Mouse (Mus musculus): ENCODE data around the gene Daw1. TPM values are rescaled to one million over a fixed set of nuclear protein-coding genes. Genes with fewer than 3 reads are reported as not detected.

Daw1 gene
- not detected in 2 replicates for polyA plus RNA-seq (2014; fragmentation: Nextera tagmentation; extraction: Ambion mirVana)

DNA sequence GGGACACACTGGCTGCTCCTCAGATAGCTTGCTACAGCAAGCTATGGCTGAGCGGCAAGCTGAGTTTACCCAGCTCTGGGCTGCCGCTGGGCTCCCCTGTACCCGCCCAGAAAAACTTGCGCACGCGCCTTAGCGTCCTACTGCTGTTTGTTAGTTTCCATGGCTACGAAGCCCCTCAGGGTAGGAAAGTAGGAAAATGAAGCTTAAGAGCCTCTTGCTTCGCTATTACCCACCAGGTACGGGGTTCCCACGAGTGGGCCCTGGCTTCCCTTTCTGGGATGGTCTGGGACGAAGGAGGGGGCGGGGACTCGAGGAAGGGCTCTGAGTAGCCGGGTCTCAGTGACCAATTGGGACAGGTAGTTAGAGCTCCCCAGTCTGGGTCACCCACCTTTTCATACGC lies at the start of gene Daw1:
Daw1 (plus strand) TSS at position 150 of the 400 bp plus-strand sequence.
- ATAC-seq (replicated peaks; ENCODE audit: insufficient number of reproducible peaks, low FRiP score, low TSS enrichment, low read depth): peak; percentile 96
- Histone ChIP-seq H3K27ac (replicated peaks; ENCODE audit: low read depth, low read length) (no peak within 1 kb of the TSS), H3K27me3 (ENCODE audit: control insufficient read depth, insufficient read depth, low read length) (no peaks in the 10 kb centered on the region), H3K9ac (replicated peaks; ENCODE audit: low read length) (peak within 1 kb of the TSS; percentile 55), H3K4me1 (ENCODE audit: control insufficient read depth, insufficient read depth, low read length) (no peaks in the 10 kb centered on the region), H3K4me2 (ENCODE audit: low read depth, low read length) (peak within 1 kb of the TSS; percentile 53), H3K4me3 (ENCODE audit: low read depth, low read length) (peak within 1 kb of the TSS; percentile 44), H3K36me3 (replicated peaks; ENCODE audit: control insufficient read depth, insufficient read depth, low read depth, low read length) (no peaks in the 10 kb centered on the region), H3K9me3 (replicated peaks; ENCODE audit: control insufficient read depth, low read length) (no peaks in the 10 kb centered on the region)
- DNase-seq (ENCODE audit: low spot score): peak; percentile 94
- 1% methylated on average over 16 of the region's 16 CpGs for WGBS

DNA sequence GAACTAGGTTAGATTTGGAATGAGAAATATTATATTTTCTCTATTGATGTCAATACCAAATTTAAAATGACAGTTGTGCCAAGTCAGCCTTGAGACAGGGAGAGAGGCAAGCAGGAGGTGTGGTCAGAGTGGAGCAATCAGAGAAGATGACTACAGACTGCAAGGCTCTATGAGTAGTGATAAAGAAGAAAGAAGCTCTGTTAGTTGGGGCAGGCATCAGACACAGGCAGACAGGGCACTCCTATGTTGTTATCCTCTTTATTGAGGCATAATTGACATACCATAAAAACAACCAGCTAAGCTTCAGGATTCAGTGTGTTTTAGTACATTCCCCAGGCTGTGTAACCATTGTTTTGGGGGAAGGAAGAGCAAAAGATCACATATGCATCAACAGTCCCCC lies 48.6 kb upstream of the Daw1 start:
- no peaks in the 10 kb centered on the region for H3K9me3 ChIP-seq (replicated peaks; ENCODE audit: control insufficient read depth, low read length)
- H3K4me2 ChIP-seq (ENCODE audit: low read depth, low read length): no peak overlapping the region
- no peak overlapping the region for H3K4me3 ChIP-seq (ENCODE audit: low read depth, low read length)
- DNase-seq (ENCODE audit: low spot score) (no peak), ATAC-seq (replicated peaks; ENCODE audit: insufficient number of reproducible peaks, low FRiP score, low TSS enrichment, low read depth) (no peak)
- no peaks in the 10 kb centered on the region for H3K36me3 ChIP-seq (replicated peaks; ENCODE audit: control insufficient read depth, insufficient read depth, low read depth, low read length)
- H3K9ac ChIP-seq (replicated peaks; ENCODE audit: low read length): no peak overlapping the region
- H3K4me1 ChIP-seq (ENCODE audit: control insufficient read depth, insufficient read depth, low read length): no peaks in the 10 kb centered on the region
- H3K27me3 ChIP-seq (ENCODE audit: control insufficient read depth, insufficient read depth, low read length): no peaks in the 10 kb centered on the region
- H3K27ac ChIP-seq (replicated peaks; ENCODE audit: low read depth, low read length): no peak overlapping the region

DNA sequence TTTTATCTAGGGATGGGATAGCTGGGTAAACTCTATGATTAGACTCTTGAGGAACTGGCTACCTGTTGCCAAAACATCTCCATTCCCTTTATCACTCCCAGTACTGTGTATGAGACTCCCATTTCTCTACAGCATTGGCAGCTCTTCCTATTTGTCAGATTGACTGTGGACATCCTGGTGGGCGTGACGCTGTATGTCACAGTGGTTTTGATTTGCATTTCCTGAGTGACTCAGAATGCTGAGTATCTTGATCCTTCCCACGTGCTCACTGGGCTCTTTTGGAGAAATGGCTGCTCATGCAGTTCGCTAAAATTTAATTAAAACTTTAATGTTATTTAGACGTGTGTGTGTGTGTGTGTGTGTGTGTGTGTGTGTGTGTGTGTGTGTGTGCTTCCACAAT lies 47.8 kb upstream of the Daw1 start:
- Histone ChIP-seq H3K9me3 (replicated peaks; ENCODE audit: control insufficient read depth, low read length) (no peaks in the 10 kb centered on the region), H3K4me3 (ENCODE audit: low read depth, low read length) (no peak overlapping the region), H3K27me3 (ENCODE audit: control insufficient read depth, insufficient read depth, low read length) (no peaks in the 10 kb centered on the region), H3K4me1 (ENCODE audit: control insufficient read depth, insufficient read depth, low read length) (no peaks in the 10 kb centered on the region), H3K9ac (replicated peaks; ENCODE audit: low read length) (no peak overlapping the region), H3K36me3 (replicated peaks; ENCODE audit: control insufficient read depth, insufficient read depth, low read depth, low read length) (no peaks in the 10 kb centered on the region), H3K4me2 (ENCODE audit: low read depth, low read length) (no peak overlapping the region), H3K27ac (replicated peaks; ENCODE audit: low read depth, low read length) (no peak overlapping the region)
- WGBS: 79% methylated on average over 5 of the region's 5 CpGs
- DNase-seq (ENCODE audit: low spot score): no peak
- ATAC-seq (replicated peaks; ENCODE audit: insufficient number of reproducible peaks, low FRiP score, low TSS enrichment, low read depth): no peak

DNA sequence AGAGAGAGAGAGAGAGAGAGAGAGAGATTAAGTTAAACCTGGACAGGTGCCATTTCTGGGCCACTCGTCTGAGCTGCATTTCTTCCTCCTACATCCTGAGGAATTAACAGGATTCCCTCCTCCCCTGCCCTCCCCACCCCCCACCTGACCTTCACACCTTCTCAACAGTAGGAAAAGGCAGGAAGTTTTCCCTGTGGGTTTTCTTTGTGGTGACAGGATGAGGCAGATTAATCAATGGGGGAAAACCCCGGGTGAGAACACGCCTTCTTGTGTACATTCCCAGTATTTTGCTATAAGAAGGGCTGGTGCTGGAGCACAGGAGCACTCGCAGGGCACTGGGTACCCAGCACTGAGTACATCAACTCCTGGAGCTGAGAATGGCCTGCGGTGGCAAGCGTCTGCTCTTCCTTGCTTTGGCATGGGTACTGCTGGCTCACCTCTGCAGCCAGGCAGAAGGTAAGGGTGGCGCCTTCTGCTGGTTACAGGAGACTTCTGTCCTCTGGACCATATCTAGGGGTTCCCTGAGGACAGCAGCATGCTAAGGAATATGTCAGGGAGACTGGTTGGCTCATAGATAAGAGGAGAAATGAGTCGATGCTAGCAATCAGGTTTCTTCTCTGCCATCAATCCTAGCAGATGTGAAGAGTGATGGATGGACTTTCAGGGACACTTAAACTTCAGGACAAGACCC lies 43.0 kb upstream of the Daw1 start, which contains the start of gene Ccl20:
Ccl20 (plus strand) TSS at position 320 of the 691 bp plus-strand sequence.
- Histone ChIP-seq H3K27ac (replicated peaks; ENCODE audit: low read depth, low read length) (no peak within 1 kb of the TSS), H3K36me3 (replicated peaks; ENCODE audit: control insufficient read depth, insufficient read depth, low read depth, low read length) (no peaks in the 10 kb centered on the region), H3K9ac (replicated peaks; ENCODE audit: low read length) (no peak within 1 kb of the TSS), H3K4me3 (ENCODE audit: low read depth, low read length) (no peak within 1 kb of the TSS), H3K4me2 (ENCODE audit: low read depth, low read length) (no peak within 1 kb of the TSS), H3K4me1 (ENCODE audit: control insufficient read depth, insufficient read depth, low read length) (no peaks in the 10 kb centered on the region), H3K27me3 (ENCODE audit: control insufficient read depth, insufficient read depth, low read length) (no peaks in the 10 kb centered on the region), H3K9me3 (replicated peaks; ENCODE audit: control insufficient read depth, low read length) (no peaks in the 10 kb centered on the region)
- ATAC-seq (replicated peaks; ENCODE audit: insufficient number of reproducible peaks, low FRiP score, low TSS enrichment, low read depth): no peak
- 52% methylated on average over 8 of the region's 8 CpGs for WGBS
- DNase-seq (ENCODE audit: low spot score): no peak

DNA sequence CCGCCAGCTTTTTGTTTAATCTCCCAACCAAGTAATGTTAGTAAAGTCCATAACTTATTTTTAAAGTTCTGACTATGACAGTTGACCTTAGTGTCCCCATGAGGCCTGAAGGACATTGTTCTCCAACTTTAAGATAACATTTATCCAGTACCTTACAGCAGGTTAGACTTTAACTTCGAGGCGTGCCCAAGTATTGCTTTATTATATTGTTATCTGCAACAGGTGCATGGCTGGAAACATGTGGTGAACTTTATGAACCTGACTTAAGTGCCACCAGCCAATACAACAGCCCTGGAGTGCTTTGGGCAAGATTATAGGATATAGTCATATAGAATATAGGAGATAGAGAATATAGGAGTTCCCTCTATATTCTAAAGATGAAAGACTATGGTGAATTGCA lies 42.3 kb upstream of the Daw1 start:
- no peaks in the 10 kb centered on the region for H3K36me3 ChIP-seq (replicated peaks; ENCODE audit: control insufficient read depth, insufficient read depth, low read depth, low read length)
- no peak for ATAC-seq (replicated peaks; ENCODE audit: insufficient number of reproducible peaks, low FRiP score, low TSS enrichment, low read depth)
- no peak for DNase-seq (ENCODE audit: low spot score)
- H3K27ac ChIP-seq (replicated peaks; ENCODE audit: low read depth, low read length): no peak overlapping the region
- H3K4me3 ChIP-seq (ENCODE audit: low read depth, low read length): no peak overlapping the region
- no peak overlapping the region for H3K4me2 ChIP-seq (ENCODE audit: low read depth, low read length)
- 89% methylated on average over 3 of the region's 3 CpGs for WGBS
- H3K9me3 ChIP-seq (replicated peaks; ENCODE audit: control insufficient read depth, low read length): no peaks in the 10 kb centered on the region
- no peaks in the 10 kb centered on the region for H3K27me3 ChIP-seq (ENCODE audit: control insufficient read depth, insufficient read depth, low read length)
- no peak overlapping the region for H3K9ac ChIP-seq (replicated peaks; ENCODE audit: low read length)
- no peaks in the 10 kb centered on the region for H3K4me1 ChIP-seq (ENCODE audit: control insufficient read depth, insufficient read depth, low read length)

DNA sequence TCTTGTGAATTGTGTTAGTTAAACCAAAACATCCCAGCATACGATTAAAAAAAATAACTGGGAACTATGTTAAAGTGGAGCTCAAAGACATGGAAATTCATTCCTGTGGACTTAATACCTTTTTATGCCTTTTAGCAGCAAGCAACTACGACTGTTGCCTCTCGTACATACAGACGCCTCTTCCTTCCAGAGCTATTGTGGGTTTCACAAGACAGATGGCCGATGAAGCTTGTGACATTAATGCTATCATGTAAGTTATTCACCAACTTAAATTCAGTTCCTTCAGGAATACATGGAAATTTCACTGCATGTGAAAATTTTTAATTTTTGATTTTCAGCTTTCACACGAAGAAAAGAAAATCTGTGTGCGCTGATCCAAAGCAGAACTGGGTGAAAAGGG lies 41.9 kb upstream of the Daw1 start:
- Histone ChIP-seq H3K4me1 (ENCODE audit: control insufficient read depth, insufficient read depth, low read length) (no peaks in the 10 kb centered on the region), H3K27ac (replicated peaks; ENCODE audit: low read depth, low read length) (no peak overlapping the region), H3K36me3 (replicated peaks; ENCODE audit: control insufficient read depth, insufficient read depth, low read depth, low read length) (no peaks in the 10 kb centered on the region), H3K27me3 (ENCODE audit: control insufficient read depth, insufficient read depth, low read length) (no peaks in the 10 kb centered on the region), H3K9ac (replicated peaks; ENCODE audit: low read length) (no peak overlapping the region), H3K9me3 (replicated peaks; ENCODE audit: control insufficient read depth, low read length) (no peaks in the 10 kb centered on the region), H3K4me3 (ENCODE audit: low read depth, low read length) (no peak overlapping the region), H3K4me2 (ENCODE audit: low read depth, low read length) (no peak overlapping the region)
- 88% methylated on average over 7 of the region's 7 CpGs for WGBS
- DNase-seq (ENCODE audit: low spot score) (no peak), ATAC-seq (replicated peaks; ENCODE audit: insufficient number of reproducible peaks, low FRiP score, low TSS enrichment, low read depth) (no peak)

DNA sequence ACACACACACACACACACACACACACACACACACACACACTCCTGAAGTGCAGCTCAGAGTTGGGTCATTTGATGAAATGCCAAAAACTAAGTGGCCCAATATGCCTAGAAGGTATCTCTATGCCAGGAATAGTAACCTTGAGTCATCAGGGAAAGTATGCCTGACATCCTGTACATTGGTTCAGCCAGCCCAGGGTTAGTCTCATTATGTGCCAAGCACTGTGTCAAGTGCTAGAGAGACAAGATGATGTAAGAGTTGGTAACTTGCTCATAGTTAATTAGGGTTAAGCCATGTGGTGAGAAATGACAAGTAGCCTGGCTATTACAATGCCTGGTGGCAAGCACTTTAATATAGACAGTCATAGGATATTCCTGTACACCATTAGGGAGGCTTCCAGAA lies 39.6 kb upstream of the Daw1 start:
- no peak overlapping the region for H3K9ac ChIP-seq (replicated peaks; ENCODE audit: low read length)
- ATAC-seq (replicated peaks; ENCODE audit: insufficient number of reproducible peaks, low FRiP score, low TSS enrichment, low read depth) (no peak), DNase-seq (ENCODE audit: low spot score) (no peak)
- H3K9me3 ChIP-seq (replicated peaks; ENCODE audit: control insufficient read depth, low read length): no peaks in the 10 kb centered on the region
- no peak overlapping the region for H3K4me2 ChIP-seq (ENCODE audit: low read depth, low read length)
- no peaks in the 10 kb centered on the region for H3K27me3 ChIP-seq (ENCODE audit: control insufficient read depth, insufficient read depth, low read length)
- H3K4me1 ChIP-seq (ENCODE audit: control insufficient read depth, insufficient read depth, low read length): no peaks in the 10 kb centered on the region
- H3K36me3 ChIP-seq (replicated peaks; ENCODE audit: control insufficient read depth, insufficient read depth, low read depth, low read length): no peaks in the 10 kb centered on the region
- H3K4me3 ChIP-seq (ENCODE audit: low read depth, low read length): no peak overlapping the region
- H3K27ac ChIP-seq (replicated peaks; ENCODE audit: low read depth, low read length): no peak overlapping the region

DNA sequence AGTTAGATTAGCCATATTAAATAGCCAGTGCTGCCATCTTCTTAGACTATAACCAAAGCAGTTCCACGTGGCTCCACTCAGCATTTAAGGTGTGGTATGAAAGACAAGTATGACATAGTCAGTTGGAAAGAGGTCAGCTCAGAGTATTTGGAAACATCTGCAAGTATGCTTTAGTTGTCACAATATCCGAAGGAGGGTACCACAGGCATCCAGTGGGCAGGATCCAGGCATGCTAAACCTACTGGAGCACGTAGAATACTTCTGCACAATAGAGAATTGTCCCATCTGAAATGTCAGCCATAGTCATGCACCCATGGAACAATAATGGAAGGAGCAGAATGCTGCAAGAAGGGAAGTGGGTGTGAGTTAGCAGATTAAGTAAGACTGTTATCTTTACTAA lies 39.2 kb upstream of the Daw1 start:
- DNase-seq (ENCODE audit: low spot score) (no peak), ATAC-seq (replicated peaks; ENCODE audit: insufficient number of reproducible peaks, low FRiP score, low TSS enrichment, low read depth) (no peak)
- Histone ChIP-seq H3K4me3 (ENCODE audit: low read depth, low read length) (no peak overlapping the region), H3K9me3 (replicated peaks; ENCODE audit: control insufficient read depth, low read length) (no peaks in the 10 kb centered on the region), H3K4me1 (ENCODE audit: control insufficient read depth, insufficient read depth, low read length) (no peaks in the 10 kb centered on the region), H3K27ac (replicated peaks; ENCODE audit: low read depth, low read length) (no peak overlapping the region), H3K36me3 (replicated peaks; ENCODE audit: control insufficient read depth, insufficient read depth, low read depth, low read length) (no peaks in the 10 kb centered on the region), H3K27me3 (ENCODE audit: control insufficient read depth, insufficient read depth, low read length) (no peaks in the 10 kb centered on the region), H3K4me2 (ENCODE audit: low read depth, low read length) (no peak overlapping the region), H3K9ac (replicated peaks; ENCODE audit: low read length) (no peak overlapping the region)
- 73% methylated on average over 3 of the region's 3 CpGs for WGBS
